Mouse (Mus musculus) Patski (cell line): ENCODE results near the gene Dazap1. TPM values are rescaled to one million over a fixed set of nuclear protein-coding genes. Genes with fewer than 3 reads are reported as not detected.

Experiments used
- ATAC-seq: fragments of 100-300 bp; one replicate; pipeline ENCODE4 v1.8.0; 2021
- CTCF ChIA-PET: fragments of 350-600 bp; sonication (Branson Sonifier 250); formaldehyde crosslinking; loops from one replicate; lab custom pipeline; 2022; ENCODE audit warnings: inconsistent platforms; lab: Charles Lee
- POLR2A ChIA-PET: fragments of 350-600 bp; sonication (Branson Sonifier 250); formaldehyde crosslinking; loops from one replicate; lab custom pipeline; 2022; ENCODE audit warnings: antibody characterized with exemption, inconsistent platforms; lab: Charles Lee
- DNase-seq: peaks from one replicate; pipeline ENCODE4 v3.0.0-alpha.2; 2011; ENCODE audit warnings: low read depth, low spot score
- H3K27me3 ChIP-seq: fragments of 371-371 bp; one replicate; pipeline ENCODE4 v1.5.1; 2021
- CTCF ChIP-seq: fragments of 100-300 bp; IDR thresholded peaks from one replicate; pipeline ENCODE4 v1.5.1; 2021
- in situ Hi-C: fragments of 300-500 bp; cut with MboI; formaldehyde crosslinking; loops from 3 replicates; pipeline ENCODE4 v1.11.1; 2018; ENCODE audit warnings: low pct_unique_long_range_greater_than_20kb, mixed read lengths
- polyA plus RNA-seq: library from polyadenylated mRNA; unstranded; gene quantifications from one replicate; pipeline ENCODE4 v1.2.3, GENCODE M21; 2021

Dazap1 gene
- polyA plus RNA-seq, 1 experiment from 2014 or later = 157 TPM

GRCm38 (mm10) chr10:80331636-80332524 is 70.6 kb downstream of the Dazap1 start:
- ATAC-seq (no peak), DNase-seq (no peak)
- in situ Hi-C loops = no loop called here
- ChIA-PET POLR2A (interaction anchor here (1.5 kb wide), 1 partner anchor 12 kb away, joined by 4 read pairs; no protein-coding TSS in a partner anchor), CTCF (interaction anchor here (1.1 to 1.8 kb wide), 2 partner anchors 8 to 19 kb away, joined by 3 to 6 read pairs; no protein-coding TSS in a partner anchor)
- H3K27me3 ChIP-seq = no peaks in the 10 kb centered on the region
- TF ChIP-seq CTCF = no peak

- in situ Hi-C loops = no loop called here
- DNase-seq = no peak
- no peak for ATAC-seq
- ChIA-PET POLR2A (interaction anchor here (1.5 kb wide), 1 partner anchor 11 kb away, joined by 4 read pairs; no protein-coding TSS in a partner anchor), CTCF (interaction anchor here (1.8 kb wide), 1 partner anchor 18 kb away, joined by 6 read pairs; no protein-coding TSS in a partner anchor)
- H3K27me3 ChIP-seq = no peaks in the 10 kb centered on the region
- TF ChIP-seq CTCF = no peak
These were observed 71.3 kb downstream of the Dazap1 start for GRCm38 (mm10) chr10:80332525-80332989.

GRCm38 (mm10) chr10:80336263-80336662 is 75.0 kb downstream of the Dazap1 start:
- ChIA-PET POLR2A (no interaction called here), CTCF (no interaction called here)
- in situ Hi-C loops = no loop called here
- DNase-seq = no peak
- TF ChIP-seq CTCF = no peak
- H3K27me3 ChIP-seq = no peaks in the 10 kb centered on the region
- no peak for ATAC-seq

Other genes starting within 250 kb of the Dazap1 start
- gene Arhgap45, start 244.8 kb upstream of the Dazap1 start, polyA plus RNA-seq = 0.85 TPM
- gene Polr2e, start 221.7 kb upstream of the Dazap1 start, polyA plus RNA-seq = 146 TPM
- 916 TPM for gene Gpx4, start 214.3 kb upstream of the Dazap1 start, polyA plus RNA-seq
- gene Sbno2, start 155.9 kb upstream of the Dazap1 start, polyA plus RNA-seq = 181 TPM
- gene Stk11, start 145.7 kb upstream of the Dazap1 start, polyA plus RNA-seq = 140 TPM
- 475 TPM for gene Atp5d, start 122.9 kb upstream of the Dazap1 start, polyA plus RNA-seq
- gene Cbarp, start 120.7 kb upstream of the Dazap1 start, polyA plus RNA-seq = 30.0 TPM
- 116 TPM for gene Midn, start 113.2 kb upstream of the Dazap1 start, polyA plus RNA-seq
- 62.1 TPM for gene Cirbp, start 95.5 kb upstream of the Dazap1 start, polyA plus RNA-seq
- 7.9 TPM for gene 1600002K03Rik, start 88.5 kb upstream of the Dazap1 start, polyA plus RNA-seq
- 1.1 TPM for gene Efna2, start 82.0 kb upstream of the Dazap1 start, polyA plus RNA-seq
- 41.4 TPM for gene Mum1, start 35.1 kb upstream of the Dazap1 start, polyA plus RNA-seq
- gene Ndufs7, start 12.4 kb upstream of the Dazap1 start, polyA plus RNA-seq = 182 TPM
- 8.2 TPM for gene Gamt, start 474 bp upstream of the Dazap1 start, polyA plus RNA-seq
- gene Rps15, start 31.0 kb downstream of the Dazap1 start, polyA plus RNA-seq = 1,353 TPM
- gene Apc2, start 34.5 kb downstream of the Dazap1 start, polyA plus RNA-seq = 0.14 TPM
- 34.7 TPM for gene 2310011J03Rik, start 59.1 kb downstream of the Dazap1 start, polyA plus RNA-seq
- gene Pcsk4, start 68.0 kb downstream of the Dazap1 start, polyA plus RNA-seq = 6.2 TPM
- 6.9 TPM for gene Reep6, start 68.5 kb downstream of the Dazap1 start, polyA plus RNA-seq
- gene Adamtsl5, start 86.9 kb downstream of the Dazap1 start, polyA plus RNA-seq = 1.2 TPM
- gene Plk5, start 95.0 kb downstream of the Dazap1 start, polyA plus RNA-seq = 0.62 TPM
- 30.6 TPM for gene Mex3d, start 126.2 kb downstream of the Dazap1 start, polyA plus RNA-seq
- gene Mbd3, start 138.1 kb downstream of the Dazap1 start, polyA plus RNA-seq = 181 TPM
- gene Uqcr11, start 145.3 kb downstream of the Dazap1 start, polyA plus RNA-seq = 535 TPM
- gene Tcf3, start 172.2 kb downstream of the Dazap1 start, polyA plus RNA-seq = 96.9 TPM
- not detected for gene Onecut3, start 233.3 kb downstream of the Dazap1 start, polyA plus RNA-seq